Mouse (Mus musculus): ENCODE data around the gene Dhtkd1. TPM values are rescaled to one million over a fixed set of nuclear protein-coding genes. Genes with fewer than 3 reads are reported as not detected.

The Dhtkd1 gene
- total RNA-seq, 2 experiments from 2014 or later: 2.3 to 3.0 TPM

- DNase-seq: no peak
Observed at GRCm38 (mm10) chr2:5930291-5931054, 12.1 kb downstream of the Dhtkd1 start.

GRCm38 (mm10) chr2:5929793-5930192 is 12.8 kb downstream of the Dhtkd1 start:
- DNase-seq: no peak

GRCm38 (mm10) chr2:5927481-5927880 is 15.1 kb downstream of the Dhtkd1 start:
- DNase-seq: no peak

GRCm38 (mm10) chr2:5923786-5924185 is 18.8 kb downstream of the Dhtkd1 start:
- no peak for DNase-seq

- DNase-seq: no peak
Observed at GRCm38 (mm10) chr2:5922823-5923222, 19.8 kb downstream of the Dhtkd1 start.

- DNase-seq: no peak
Observed at GRCm38 (mm10) chr2:5911282-5911965, 31.2 kb downstream of the Dhtkd1 start.

- DNase-seq: peak; percentile 49
Observed at GRCm38 (mm10) chr2:5906625-5907024, 36.0 kb downstream of the Dhtkd1 start.

- DNase-seq: peak; percentile 34
Observed at GRCm38 (mm10) chr2:5906092-5906491, 36.5 kb downstream of the Dhtkd1 start.

- DNase-seq: peak; percentile 14
Observed at GRCm38 (mm10) chr2:5900145-5900544, 42.4 kb downstream of the Dhtkd1 start.

- DNase-seq: peak; percentile 100
Observed at GRCm38 (mm10) chr2:5894843-5895570, 47.6 kb downstream of the Dhtkd1 start, which contains the start of gene Sec61a2. Gene Sec61a2 (minus strand): TSS chr2:5895432.

GRCm38 (mm10) chr2:5894296-5894695 is 48.3 kb downstream of the Dhtkd1 start:
- DNase-seq: no peak

GRCm38 (mm10) chr2:5889412-5889811 is 53.2 kb downstream of the Dhtkd1 start:
- DNase-seq: no peak

GRCm38 (mm10) chr2:5888865-5889264 is 53.7 kb downstream of the Dhtkd1 start:
- DNase-seq: no peak

- DNase-seq: no peak
Observed at GRCm38 (mm10) chr2:5877446-5877845, 65.1 kb downstream of the Dhtkd1 start.

GRCm38 (mm10) chr2:5869746-5870145 is 72.8 kb downstream of the Dhtkd1 start:
- no peak for DNase-seq

- DNase-seq: no peak
Observed at GRCm38 (mm10) chr2:5867681-5868080, 74.9 kb downstream of the Dhtkd1 start.

GRCm38 (mm10) chr2:5862834-5863233 is 79.8 kb downstream of the Dhtkd1 start, which contains the start of gene Gm13199:
Gene Gm13199 (minus strand): TSS chr2:5862934.
- no peak for DNase-seq

GRCm38 (mm10) chr2:5851866-5852265 is 90.7 kb downstream of the Dhtkd1 start:
- no peak for DNase-seq

- no peak for DNase-seq
Observed at GRCm38 (mm10) chr2:5851116-5851515, 91.5 kb downstream of the Dhtkd1 start.

Measured in heart, postnatal 4 days (tissue).